Mouse (Mus musculus): ENCODE measurements around the gene Rbms3.

Rbms3 gene

DNA sequence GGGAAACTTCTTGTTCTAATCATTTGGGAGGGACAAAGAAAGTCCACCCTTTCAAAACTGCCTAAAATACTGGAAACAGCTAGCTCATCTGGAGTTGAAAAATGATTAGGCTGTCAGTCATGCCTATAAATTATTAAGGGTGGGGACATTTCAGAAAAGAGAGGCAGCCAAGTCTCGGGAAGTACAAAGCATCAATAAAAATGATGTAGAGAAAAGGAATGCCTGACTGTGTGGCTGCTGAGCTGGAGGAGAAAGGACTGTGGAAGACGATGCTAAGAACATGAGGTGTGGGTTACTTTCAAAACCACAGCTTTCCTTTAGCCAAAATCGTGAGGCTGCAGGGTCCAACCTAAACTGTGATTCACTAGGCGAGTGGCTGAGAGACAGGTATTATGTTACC is 1037.2 kb downstream of the Rbms3 start:
- DNase-seq: no peak

DNA sequence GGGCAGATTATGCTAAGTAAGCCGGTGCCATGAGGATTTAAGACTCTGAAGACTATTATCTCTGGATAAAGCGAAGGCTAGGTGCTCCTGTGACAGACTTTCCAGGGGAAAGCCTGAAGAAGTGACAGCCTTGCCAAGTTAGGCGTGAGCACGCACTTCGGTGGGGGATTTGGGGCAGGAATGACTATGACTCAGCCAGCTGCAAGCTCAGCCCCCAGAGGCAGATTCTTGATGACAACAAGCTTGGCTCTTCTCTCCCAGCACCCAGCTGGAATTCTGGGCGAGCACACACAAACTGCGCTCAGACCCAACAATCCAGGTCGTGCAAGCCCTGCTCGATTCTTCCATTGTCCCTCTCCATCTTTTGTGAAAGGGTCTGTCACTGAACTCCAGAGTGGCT is 1038.6 kb downstream of the Rbms3 start:
- DNase-seq: no peak

DNA sequence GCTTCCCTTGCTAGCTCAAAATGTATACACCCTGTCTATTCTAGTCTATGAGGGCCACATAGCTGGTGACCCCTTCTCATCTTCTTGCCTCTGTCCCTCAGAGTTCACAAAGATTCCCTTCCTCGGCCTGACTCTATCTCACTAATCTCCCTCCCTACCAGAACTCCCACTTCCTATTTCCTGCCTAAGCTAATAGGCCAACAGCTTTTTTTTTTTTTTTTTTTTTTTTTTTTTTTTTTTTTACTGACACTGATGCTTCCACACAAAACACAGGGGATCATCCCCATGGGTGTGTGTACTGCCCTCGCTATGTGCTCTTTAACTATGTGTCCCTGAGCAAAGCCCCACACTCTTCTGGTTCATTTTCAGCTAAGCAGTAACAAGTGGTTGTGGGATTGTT is 1060.0 kb downstream of the Rbms3 start:
- DNase-seq: no peak

DNA sequence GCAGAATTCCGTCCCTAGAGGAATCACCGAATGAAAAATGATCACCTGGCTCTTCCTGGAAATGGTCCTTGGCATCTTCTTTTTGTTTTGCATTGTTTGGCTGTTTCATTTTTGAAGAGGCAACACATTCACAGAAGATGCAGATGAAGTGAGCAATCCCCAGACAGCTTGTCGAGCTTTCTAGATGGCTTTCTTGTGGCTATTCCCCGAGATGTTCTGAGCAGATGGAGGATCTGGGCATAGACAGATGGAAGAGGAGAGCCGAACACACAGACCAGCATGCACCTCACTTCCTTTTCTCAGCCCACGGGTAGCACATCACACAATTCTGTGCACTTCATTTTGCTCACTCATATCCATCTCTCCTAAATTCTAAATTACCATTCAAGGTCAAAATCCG is 1063.0 kb downstream of the Rbms3 start:
- peak; percentile 8 to 10 for DNase-seq

- no peak for DNase-seq
Measured at GRCm38 (mm10) chr9:116557781-116558180, 1071.9 kb downstream of the Rbms3 start.

- DNase-seq: no peak
Measured at GRCm38 (mm10) chr9:116556641-116557040, 1073.1 kb downstream of the Rbms3 start.

DNA sequence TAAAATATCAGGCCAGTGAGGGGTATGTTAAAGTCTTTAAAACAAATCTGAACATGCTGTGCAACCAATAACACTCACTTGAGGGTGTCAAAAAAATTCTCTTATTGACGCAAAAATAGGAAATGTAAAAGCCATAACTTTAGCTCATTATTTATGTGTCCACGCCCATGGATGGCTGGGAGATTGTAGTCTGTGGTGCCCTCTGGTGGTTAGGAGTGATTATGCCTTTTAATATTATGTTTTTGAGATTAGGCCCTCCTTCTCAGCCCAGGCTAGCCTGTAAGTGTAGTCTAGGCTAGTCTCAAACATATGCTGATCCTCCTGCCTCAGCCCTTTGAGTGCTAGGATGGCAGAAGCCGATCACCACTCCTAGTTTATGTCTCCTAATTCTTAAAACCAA is 1076.5 kb downstream of the Rbms3 start:
- DNase-seq: peak; percentile 31 to 47

DNA sequence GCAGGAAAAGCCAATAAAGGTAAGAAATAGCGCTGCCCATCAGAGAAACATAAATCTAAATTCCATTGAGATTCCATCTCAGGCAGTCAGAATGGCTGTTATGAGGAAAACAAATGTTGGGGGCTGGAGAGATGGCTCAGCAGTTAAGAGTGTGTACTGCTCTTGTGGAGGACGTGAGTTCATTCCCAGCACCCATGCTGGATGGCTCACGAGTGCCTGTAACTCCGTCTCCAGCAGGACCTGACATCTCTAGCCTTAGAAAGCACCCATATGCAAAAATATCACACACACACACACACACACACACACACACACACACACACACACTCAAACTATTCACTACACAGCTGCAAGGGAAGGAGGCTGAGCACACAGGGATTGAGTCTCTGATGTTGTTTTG is 1083.6 kb downstream of the Rbms3 start:
- DNase-seq: no peak

DNA sequence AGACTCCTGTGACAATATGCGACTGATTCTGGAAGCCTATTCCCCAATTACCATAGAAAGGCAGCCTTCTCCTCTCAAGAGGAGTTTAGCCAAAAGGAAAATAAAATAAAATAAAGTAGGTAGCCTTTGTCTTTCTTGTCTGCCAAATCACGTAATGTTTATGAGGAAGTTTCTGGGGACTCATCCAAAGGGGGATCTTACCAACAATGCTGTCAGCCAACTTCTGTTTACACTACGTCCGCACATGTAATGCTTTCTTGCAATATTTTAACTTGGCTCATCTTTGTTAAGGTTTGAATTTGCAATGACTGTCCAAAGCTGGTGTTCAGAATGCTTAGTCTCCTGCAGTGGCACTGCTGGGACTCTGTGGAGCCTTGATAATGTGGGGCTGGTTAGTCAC is 1086.9 kb downstream of the Rbms3 start:
- DNase-seq: no peak

DNA sequence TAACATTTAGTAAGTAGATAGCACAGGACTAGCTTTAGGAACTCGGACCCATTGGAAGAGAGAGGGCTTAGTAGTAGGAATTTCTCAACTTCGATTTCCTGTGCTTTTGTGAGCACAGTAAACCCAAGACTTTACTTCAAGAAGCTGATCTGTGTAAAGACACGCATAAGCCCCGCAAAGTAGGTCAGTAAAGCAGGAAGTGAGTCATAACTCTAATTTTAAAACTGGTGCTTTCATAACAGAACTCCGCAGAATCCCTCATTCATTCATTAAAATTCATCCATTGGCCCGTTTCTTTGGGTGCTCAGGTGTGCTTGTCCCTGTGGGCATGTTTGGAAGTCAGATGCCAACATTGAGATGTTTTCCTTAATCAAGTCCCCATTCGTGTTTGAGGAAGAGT is 1087.7 kb downstream of the Rbms3 start:
- no peak for DNase-seq

GRCm38 (mm10) chr9:116535709-116536108 is 1094.0 kb downstream of the Rbms3 start:
- DNase-seq: peak; percentile 53 to 61

GRCm38 (mm10) chr9:116533381-116533780 is 1096.3 kb downstream of the Rbms3 start:
- no peak for DNase-seq

GRCm38 (mm10) chr9:116531121-116531520 is 1098.6 kb downstream of the Rbms3 start:
- no peak for DNase-seq

DNA sequence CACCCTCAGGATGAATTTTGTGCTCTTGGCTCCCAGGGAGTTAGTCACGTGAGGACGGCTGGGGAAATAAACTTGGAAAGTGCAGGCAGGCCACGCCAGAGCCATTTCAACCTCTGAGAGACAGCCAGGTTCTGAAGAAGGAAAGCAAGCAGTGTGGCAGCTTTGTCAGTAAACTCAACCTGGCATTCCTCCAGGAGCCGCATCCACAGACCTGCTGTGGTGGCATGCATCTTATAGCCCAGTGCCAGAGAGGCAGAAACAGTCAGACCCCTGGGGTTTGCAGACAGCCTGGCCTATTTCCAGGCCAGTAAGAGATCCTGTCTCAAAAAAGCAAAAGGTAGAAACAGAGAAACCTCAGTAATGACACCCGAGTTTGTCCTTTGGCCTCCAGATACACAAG is 1105.3 kb downstream of the Rbms3 start:
- peak; percentile 89 to 90 for DNase-seq

Data from cerebellum, postnatal 10 days (tissue).